Mouse (Mus musculus): ENCODE data around the gene Nemf. TPM values are rescaled to one million over a fixed set of nuclear protein-coding genes. Genes with fewer than 3 reads are reported as not detected.
"Not testable (repeated sequence)": the region's sequence is repeated elsewhere in the genome, so short reads cannot be mapped to it uniquely, and the experiment has no call there.

Gene Nemf
- 97.3 and 103 TPM in 2 replicates for polyA plus RNA-seq (2015; fragmentation: Nextera tagmentation; extraction: Ambion mirVana)

- ATAC-seq, result peak; percentile 72
- peak within 1 kb of the TSS; percentile 91 for H3K9ac ChIP-seq (replicated peaks)
- under 1% methylated on average over 43 of the region's 50 CpGs for WGBS
- no peaks in the 10 kb centered on the region for H3K9me3 ChIP-seq
- H3K36me3 ChIP-seq, result peaks cover 26% of the 10 kb centered on the region
- H3K4me3 ChIP-seq (replicated peaks), result peak within 1 kb of the TSS; percentile 83
- H3K4me1 ChIP-seq (replicated peaks), result peaks cover 15% of the 10 kb centered on the region
- H3K27me3 ChIP-seq, result no peaks in the 10 kb centered on the region
- peak within 1 kb of the TSS; percentile 89 for H3K27ac ChIP-seq
- H3K4me2 ChIP-seq (replicated peaks), result peak within 1 kb of the TSS; percentile 87
Measured at GRCm38 (mm10) chr12:69356546-69357299, at the start of gene Nemf. TSS of gene Nemf (minus strand) at chr12:69357165.

GRCm38 (mm10) chr12:69402594-69403167 lies 45.7 kb upstream of the Nemf start:
- WGBS, result 94% methylated on average over 13 of the region's 13 CpGs
- H3K4me1 ChIP-seq (replicated peaks), result no peaks in the 10 kb centered on the region
- H3K36me3 ChIP-seq, result no peaks in the 10 kb centered on the region
- H3K27ac ChIP-seq, result no peak overlapping the region
- H3K4me3 ChIP-seq (replicated peaks), result no peak overlapping the region
- no peaks in the 10 kb centered on the region for H3K27me3 ChIP-seq
- no peak for ATAC-seq
- no peaks in the 10 kb centered on the region for H3K9me3 ChIP-seq
- H3K4me2 ChIP-seq (replicated peaks), result no peak overlapping the region
- H3K9ac ChIP-seq (replicated peaks), result no peak overlapping the region

GRCm38 (mm10) chr12:69402100-69402499 lies 45.1 kb upstream of the Nemf start:
- Histone ChIP-seq H3K27ac (no peak overlapping the region), H3K4me2 (replicated peaks) (no peak overlapping the region), H3K36me3 (no peaks in the 10 kb centered on the region), H3K9me3 (no peaks in the 10 kb centered on the region), H3K4me3 (replicated peaks) (no peak overlapping the region), H3K4me1 (replicated peaks) (no peaks in the 10 kb centered on the region), H3K9ac (replicated peaks) (no peak overlapping the region), H3K27me3 (no peaks in the 10 kb centered on the region)
- ATAC-seq, result no peak
- 65% methylated on average over 9 of the region's 9 CpGs for WGBS

- 67% methylated on average over 2 of the region's 2 CpGs for WGBS
- ATAC-seq, result no peak
- Histone ChIP-seq H3K27ac (no peak overlapping the region), H3K27me3 (no peaks in the 10 kb centered on the region), H3K9ac (replicated peaks) (no peak overlapping the region), H3K4me3 (replicated peaks) (no peak overlapping the region), H3K9me3 (no peaks in the 10 kb centered on the region), H3K36me3 (no peaks in the 10 kb centered on the region), H3K4me1 (replicated peaks) (no peaks in the 10 kb centered on the region), H3K4me2 (replicated peaks) (no peak overlapping the region)
Measured at GRCm38 (mm10) chr12:69400871-69401286, 43.9 kb upstream of the Nemf start.

DNA sequence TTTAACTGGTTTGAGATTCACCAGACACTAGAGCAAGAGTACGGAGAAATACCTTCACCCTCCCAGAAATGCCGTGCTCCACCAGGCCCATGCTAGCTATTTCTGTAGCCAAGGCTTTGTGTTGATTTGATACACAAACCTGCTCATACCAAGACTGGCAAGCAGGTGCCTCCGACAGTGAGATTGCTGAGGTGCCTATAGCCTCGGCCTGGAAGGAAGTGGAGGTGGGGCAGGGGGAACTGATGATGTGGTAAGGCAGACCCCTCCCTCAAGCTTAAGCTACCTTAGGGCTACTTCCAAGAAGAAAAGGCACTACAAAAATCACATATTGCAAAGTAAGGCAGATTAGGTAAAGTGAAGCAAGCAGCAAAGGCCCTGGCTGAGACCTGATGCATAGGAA lies 43.4 kb upstream of the Nemf start:
- H3K9me3 ChIP-seq, result no peaks in the 10 kb centered on the region
- no peaks in the 10 kb centered on the region for H3K27me3 ChIP-seq
- no peak overlapping the region for H3K27ac ChIP-seq
- H3K36me3 ChIP-seq, result no peaks in the 10 kb centered on the region
- H3K4me3 ChIP-seq (replicated peaks), result no peak overlapping the region
- H3K4me1 ChIP-seq (replicated peaks), result no peaks in the 10 kb centered on the region
- WGBS, result 88% methylated on average over 4 of the region's 4 CpGs
- H3K4me2 ChIP-seq (replicated peaks), result no peak overlapping the region
- no peak for ATAC-seq
- H3K9ac ChIP-seq (replicated peaks), result no peak overlapping the region

DNA sequence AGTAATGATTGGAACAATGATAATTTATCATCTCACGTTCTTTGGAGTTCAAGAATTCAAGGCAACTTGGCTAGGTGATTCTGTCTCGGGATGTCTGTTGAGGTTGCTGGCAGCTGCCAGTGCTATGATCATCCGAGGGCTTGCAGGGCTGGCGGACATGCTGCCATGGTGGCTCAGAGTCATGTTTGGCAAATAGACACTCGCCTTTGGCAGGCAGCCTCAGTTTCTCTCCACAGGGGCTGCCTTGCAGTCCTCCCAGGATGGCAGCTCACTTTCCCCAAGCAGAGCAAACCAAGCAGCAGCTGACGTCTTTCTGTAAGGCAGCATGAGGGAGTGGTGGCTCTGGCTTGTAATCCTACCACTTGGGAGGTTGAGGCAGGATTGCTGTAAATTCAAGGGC lies 37.5 kb upstream of the Nemf start:
- H3K9ac ChIP-seq (replicated peaks), result no peak overlapping the region
- H3K4me2 ChIP-seq (replicated peaks), result no peak overlapping the region
- ATAC-seq, result no peak
- H3K4me1 ChIP-seq (replicated peaks), result no peaks in the 10 kb centered on the region
- no peak overlapping the region for H3K4me3 ChIP-seq (replicated peaks)
- WGBS, result 81% methylated on average over 6 of the region's 6 CpGs
- no peaks in the 10 kb centered on the region for H3K36me3 ChIP-seq
- no peaks in the 10 kb centered on the region for H3K9me3 ChIP-seq
- no peaks in the 10 kb centered on the region for H3K27me3 ChIP-seq
- no peak overlapping the region for H3K27ac ChIP-seq

GRCm38 (mm10) chr12:69393076-69393475 lies 36.1 kb upstream of the Nemf start:
- 81% methylated on average over 10 of the region's 10 CpGs for WGBS
- H3K4me3 ChIP-seq (replicated peaks), result no peak overlapping the region
- no peak for ATAC-seq
- H3K27ac ChIP-seq, result no peak overlapping the region
- H3K9ac ChIP-seq (replicated peaks), result no peak overlapping the region
- no peak overlapping the region for H3K4me2 ChIP-seq (replicated peaks)
- H3K4me1 ChIP-seq (replicated peaks), result no peaks in the 10 kb centered on the region
- H3K27me3 ChIP-seq, result no peaks in the 10 kb centered on the region
- H3K36me3 ChIP-seq, result no peaks in the 10 kb centered on the region
- H3K9me3 ChIP-seq, result no peaks in the 10 kb centered on the region

GRCm38 (mm10) chr12:69390000-69390698 lies 33.2 kb upstream of the Nemf start:
- H3K4me2 ChIP-seq (replicated peaks), result no peak overlapping the region
- H3K9me3 ChIP-seq, result no peaks in the 10 kb centered on the region
- no peaks in the 10 kb centered on the region for H3K27me3 ChIP-seq
- H3K9ac ChIP-seq (replicated peaks), result no peak overlapping the region
- H3K4me1 ChIP-seq (replicated peaks), result no peaks in the 10 kb centered on the region
- no peak for ATAC-seq
- H3K36me3 ChIP-seq, result no peaks in the 10 kb centered on the region
- no peak overlapping the region for H3K4me3 ChIP-seq (replicated peaks)
- H3K27ac ChIP-seq, result no peak overlapping the region
- WGBS, result 84% methylated on average over 7 of the region's 7 CpGs

DNA sequence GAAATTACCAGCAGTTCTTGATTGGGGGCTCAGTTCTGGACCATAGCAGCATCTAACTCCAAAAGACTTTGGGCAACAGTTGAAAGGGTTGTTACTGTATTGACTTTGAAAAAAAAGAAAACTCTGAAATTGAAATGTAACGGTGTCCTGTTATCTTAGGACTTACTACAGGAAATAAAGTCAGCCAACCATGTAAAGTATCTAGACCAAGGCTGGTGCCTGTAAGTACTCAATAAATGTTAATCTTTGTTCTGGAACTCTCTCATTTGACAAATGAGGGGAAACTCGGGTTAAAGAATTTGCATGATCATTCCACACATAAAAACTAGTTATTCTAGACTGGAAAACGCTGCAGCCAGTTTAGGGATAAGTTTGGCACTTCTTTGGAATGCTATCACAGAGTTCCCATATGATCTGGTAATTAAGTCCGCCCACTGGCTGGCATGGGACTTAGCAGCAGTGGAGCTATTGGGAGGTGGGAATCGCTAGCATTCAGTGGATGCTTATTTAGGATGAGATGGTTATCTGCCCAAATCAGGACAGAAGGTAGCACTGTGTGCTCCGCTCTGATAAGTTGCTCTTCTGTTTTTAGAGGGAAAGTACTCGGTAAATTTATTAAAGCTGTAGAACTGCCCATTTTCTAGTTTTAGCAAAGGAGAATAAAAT lies 32.4 kb upstream of the Nemf start:
- Histone ChIP-seq H3K27ac (no peak overlapping the region), H3K4me3 (replicated peaks) (no peak overlapping the region), H3K9me3 (no peaks in the 10 kb centered on the region), H3K36me3 (no peaks in the 10 kb centered on the region), H3K4me1 (replicated peaks) (no peaks in the 10 kb centered on the region), H3K27me3 (no peaks in the 10 kb centered on the region), H3K9ac (replicated peaks) (no peak overlapping the region), H3K4me2 (replicated peaks) (no peak overlapping the region)
- 70% methylated on average over 7 of the region's 7 CpGs for WGBS
- ATAC-seq, result no peak

DNA sequence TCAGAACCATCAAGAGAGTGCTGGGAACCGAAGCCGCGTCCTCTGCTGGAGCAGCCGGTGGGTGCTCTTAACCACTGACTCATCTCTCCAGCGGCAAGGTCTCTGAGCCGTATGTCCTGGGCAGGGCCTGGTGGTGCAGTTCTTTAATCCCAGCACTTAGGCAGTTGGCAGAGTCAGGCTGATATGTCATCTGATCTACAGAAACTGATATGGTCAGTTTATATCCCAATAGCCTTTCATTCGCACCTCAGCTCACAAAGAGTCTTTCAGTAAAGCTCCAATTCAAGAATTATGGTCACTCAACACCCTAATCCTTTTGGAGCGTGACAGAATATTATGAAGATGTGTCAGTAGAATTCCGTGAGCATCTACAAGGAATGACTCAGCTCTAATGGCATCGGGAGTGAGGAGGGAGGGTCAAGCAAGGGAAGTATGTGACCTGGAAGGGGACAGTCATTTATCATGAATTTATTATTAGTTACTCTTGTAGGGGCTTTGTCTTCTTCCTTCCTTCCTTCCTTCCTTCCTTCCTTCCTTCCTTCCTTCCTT lies 31.4 kb upstream of the Nemf start:
- Histone ChIP-seq H3K4me1 (replicated peaks) (no peaks in the 10 kb centered on the region), H3K9me3 (no peaks in the 10 kb centered on the region), H3K9ac (replicated peaks) (no peak overlapping the region), H3K36me3 (no peaks in the 10 kb centered on the region), H3K4me2 (replicated peaks) (no peak overlapping the region), H3K27ac (no peak overlapping the region), H3K27me3 (no peaks in the 10 kb centered on the region), H3K4me3 (replicated peaks) (no peak overlapping the region)
- WGBS, result 88% methylated on average over 10 of the region's 10 CpGs
- no peak for ATAC-seq

DNA sequence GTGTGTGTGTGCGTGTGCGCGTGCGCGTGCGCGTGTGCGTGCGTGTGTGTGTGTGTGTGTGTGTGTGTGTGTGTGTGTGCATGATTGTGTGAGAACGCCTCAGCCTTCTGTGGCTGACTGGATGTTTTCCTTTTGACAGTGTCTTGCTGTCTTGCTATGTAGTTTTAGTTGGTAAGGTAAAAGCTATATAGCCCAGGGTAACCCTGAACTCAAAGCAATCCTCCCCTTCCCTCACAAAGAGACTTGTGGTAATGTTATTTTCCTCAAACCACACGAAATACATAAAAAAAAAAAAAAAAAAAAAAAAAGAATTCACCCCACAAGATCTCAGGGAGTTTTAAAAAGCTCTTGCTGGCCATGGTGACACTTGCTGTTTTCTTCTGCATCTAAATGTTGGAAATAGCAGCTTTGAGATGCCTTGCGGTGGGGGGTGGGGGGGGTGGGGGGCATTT lies 29.3 kb upstream of the Nemf start:
- H3K27ac ChIP-seq; H3K27me3 ChIP-seq; H3K36me3 ChIP-seq; H3K4me2 ChIP-seq (replicated peaks); H3K9ac ChIP-seq (replicated peaks); ATAC-seq; H3K4me3 ChIP-seq (replicated peaks); H3K9me3 ChIP-seq; H3K4me1 ChIP-seq (replicated peaks): not testable (repeated sequence)
- WGBS, result 86% methylated on average over 11 of the region's 12 CpGs
